Mouse (Mus musculus) midbrain, embryonic 16.5 days (tissue): ENCODE results near the gene Sox11. TPM values are rescaled to one million over a fixed set of nuclear protein-coding genes. Genes with fewer than 3 reads are reported as not detected.

Source experiments
- ATAC-seq: fragments of 200-750 bp; cut with Nextera tagmentation; 2 replicates; pipeline ENCODE4 v1.8.0; 2017; ENCODE audit warnings: moderate TSS enrichment
- H3K27ac ChIP-seq: fragments of 300-500 bp; sonication (generic); 2 replicates; pipeline ENCODE4 v1.5.1; 2014; ENCODE audit warnings: mild to moderate bottlenecking, low read length, mixed read lengths
- H3K27me3 ChIP-seq: fragments of 300-500 bp; sonication (generic); 2 replicates; pipeline ENCODE4 v1.6.1; 2014; ENCODE audit warnings: low read depth, low read length, mixed read lengths; ENCODE audit not compliant: control insufficient read depth, insufficient read depth
- H3K36me3 ChIP-seq: fragments of 300-500 bp; sonication (generic); 2 replicates; pipeline ENCODE4 v1.6.1; 2014; ENCODE audit warnings: mild to moderate bottlenecking, low read length, moderate library complexity, mixed read lengths; ENCODE audit not compliant: control insufficient read depth, insufficient read depth
- H3K4me1 ChIP-seq: fragments of 300-500 bp; sonication (generic); 2 replicates; pipeline ENCODE4 v1.6.1; 2014; ENCODE audit warnings: mild to moderate bottlenecking, low read length, mixed read lengths; ENCODE audit not compliant: control insufficient read depth, insufficient read depth
- H3K4me2 ChIP-seq: fragments of 300-500 bp; sonication (generic); 2 replicates; pipeline ENCODE4 v1.6.1; 2014; ENCODE audit warnings: mild to moderate bottlenecking, low read length, mixed read lengths
- H3K4me3 ChIP-seq: fragments of 300-500 bp; sonication (generic); 2 replicates; pipeline ENCODE4 v1.5.1; 2014; ENCODE audit warnings: low read depth, mild to moderate bottlenecking, low read length, moderate library complexity, mixed read lengths
- H3K9ac ChIP-seq: fragments of 300-500 bp; sonication (generic); 2 replicates; pipeline ENCODE4 v1.6.1; 2014; ENCODE audit warnings: low read depth, low read length, mixed read lengths
- H3K9me3 ChIP-seq: fragments of 300-500 bp; sonication (generic); replicated peaks from 2 replicates; pipeline ENCODE4 v1.6.1; 2014; ENCODE audit warnings: mild to moderate bottlenecking, low read length, mixed read lengths; ENCODE audit not compliant: control insufficient read depth, poor library complexity, severe bottlenecking
- WGBS: fragments of 180-500 bp; shearing (Covaris S2); extraction: QIAGEN DNeasy Blood & Tissue Kit; methylation state at CpG from one replicate; pipeline ENCODE4 v1.1.7; 2014; 5-methylcytosine and 5-hydroxymethylcytosine counted together
- polyA plus RNA-seq: library from polyadenylated mRNA; unstranded; fragments of >200 nt; fragmentation: Nextera tagmentation; extraction: Ambion mirVana; gene quantifications from 2 replicates; pipeline ENCODE4 v1.2.1, GENCODE M21; 2015

The Sox11 gene
- polyA plus RNA-seq, result 371 and 465 TPM in 2 replicates

- Histone ChIP-seq H3K9ac (peak within 1 kb of the TSS; percentile 100), H3K9me3 (no peaks in the 10 kb centered on the region), H3K4me1 (peaks cover 15% of the 10 kb centered on the region), H3K4me3 (peak within 1 kb of the TSS; percentile 83), H3K27ac (peak within 1 kb of the TSS; percentile 97), H3K36me3 (no peaks in the 10 kb centered on the region), H3K27me3 (no peaks in the 10 kb centered on the region), H3K4me2 (peak within 1 kb of the TSS; percentile 82)
- WGBS, result under 1% methylated on average over 76 of the region's 95 CpGs
- ATAC-seq, result peak; percentile 40
Observed at GRCm38 (mm10) chr12:27341871-27342690, at the start of gene Sox11. Sox11 (minus strand) TSS chr12:27342574.

GRCm38 (mm10) chr12:27391652-27392305 lies 49.4 kb upstream of the Sox11 start:
- H3K27ac ChIP-seq, result no peak overlapping the region
- 44% methylated on average over 7 of the region's 7 CpGs for WGBS
- no peak overlapping the region for H3K9ac ChIP-seq
- no peaks in the 10 kb centered on the region for H3K27me3 ChIP-seq
- H3K4me1 ChIP-seq, result no peaks in the 10 kb centered on the region
- no peaks in the 10 kb centered on the region for H3K36me3 ChIP-seq
- no peak overlapping the region for H3K4me2 ChIP-seq
- no peaks in the 10 kb centered on the region for H3K9me3 ChIP-seq
- no peak for ATAC-seq
- no peak overlapping the region for H3K4me3 ChIP-seq

- no peak overlapping the region for H3K4me2 ChIP-seq
- no peak overlapping the region for H3K27ac ChIP-seq
- no peak overlapping the region for H3K9ac ChIP-seq
- H3K4me3 ChIP-seq, result no peak overlapping the region
- ATAC-seq, result no peak
- no peaks in the 10 kb centered on the region for H3K27me3 ChIP-seq
- H3K4me1 ChIP-seq, result 0 out of 2 replicates have a peak, but pooled peaks cover 2% of the 10 kb centered on the region
- no peaks in the 10 kb centered on the region for H3K9me3 ChIP-seq
- WGBS, result 69% methylated on average over 3 of the region's 3 CpGs
- no peaks in the 10 kb centered on the region for H3K36me3 ChIP-seq
Observed at GRCm38 (mm10) chr12:27390439-27390838, 48.1 kb upstream of the Sox11 start.

GRCm38 (mm10) chr12:27389429-27389828 lies 47.1 kb upstream of the Sox11 start:
- H3K36me3 ChIP-seq, result no peaks in the 10 kb centered on the region
- 0 out of 2 replicates have a peak, but pooled peaks cover 2% of the 10 kb centered on the region for H3K4me1 ChIP-seq
- H3K27me3 ChIP-seq, result no peaks in the 10 kb centered on the region
- no peak for ATAC-seq
- H3K27ac ChIP-seq, result no peak overlapping the region
- H3K9ac ChIP-seq, result no peak overlapping the region
- no peak overlapping the region for H3K4me2 ChIP-seq
- no peaks in the 10 kb centered on the region for H3K9me3 ChIP-seq
- no peak overlapping the region for H3K4me3 ChIP-seq

- no peak for ATAC-seq
- Histone ChIP-seq H3K4me2 (no peak overlapping the region), H3K9me3 (no peaks in the 10 kb centered on the region), H3K27ac (no peak overlapping the region), H3K36me3 (no peaks in the 10 kb centered on the region), H3K4me1 (no peaks in the 10 kb centered on the region), H3K9ac (no peak overlapping the region), H3K4me3 (no peak overlapping the region), H3K27me3 (no peaks in the 10 kb centered on the region)
- WGBS, result 78% methylated on average over 3 of the region's 3 CpGs
Observed at GRCm38 (mm10) chr12:27372505-27372904, 30.1 kb upstream of the Sox11 start.

- Histone ChIP-seq H3K36me3 (no peaks in the 10 kb centered on the region), H3K9me3 (no peaks in the 10 kb centered on the region), H3K4me2 (no peak overlapping the region), H3K9ac (no peak overlapping the region), H3K27me3 (no peaks in the 10 kb centered on the region), H3K27ac (no peak overlapping the region), H3K4me1 (no peaks in the 10 kb centered on the region), H3K4me3 (no peak overlapping the region)
- no peak for ATAC-seq
- 80% methylated on average over 2 of the region's 2 CpGs for WGBS
Observed at GRCm38 (mm10) chr12:27370756-27371155, 28.4 kb upstream of the Sox11 start.

GRCm38 (mm10) chr12:27367476-27367875 lies 25.1 kb upstream of the Sox11 start:
- no peak overlapping the region for H3K4me3 ChIP-seq
- H3K4me2 ChIP-seq, result no peak overlapping the region
- H3K36me3 ChIP-seq, result no peaks in the 10 kb centered on the region
- 0 out of 2 replicates have a peak, but pooled peaks cover 3% of the 10 kb centered on the region for H3K4me1 ChIP-seq
- no peak for ATAC-seq
- no peaks in the 10 kb centered on the region for H3K27me3 ChIP-seq
- no peaks in the 10 kb centered on the region for H3K9me3 ChIP-seq
- 92% methylated on average over 2 of the region's 2 CpGs for WGBS
- H3K27ac ChIP-seq, result no peak overlapping the region
- no peak overlapping the region for H3K9ac ChIP-seq

GRCm38 (mm10) chr12:27363840-27364640 lies 21.7 kb upstream of the Sox11 start:
- 0 out of 2 replicates have a peak overlapping the region, but pooled peaks have one; percentile 5 for H3K27ac ChIP-seq

More at GRCm38 (mm10) chr12:27363840-27364640, 21.7 kb upstream of the Sox11 start:
- 0 out of 2 replicates have a peak, but pooled peaks cover 3% of the 10 kb centered on the region for H3K4me1 ChIP-seq
- WGBS, result 39% methylated on average over 16 of the region's 16 CpGs
- H3K4me2 ChIP-seq, result peak overlapping the region; percentile 17
- no peaks in the 10 kb centered on the region for H3K27me3 ChIP-seq
- H3K9ac ChIP-seq, result peak overlapping the region; percentile 31; the same call in 1 of the 2 replicates
- H3K36me3 ChIP-seq, result no peaks in the 10 kb centered on the region
- H3K9me3 ChIP-seq, result no peaks in the 10 kb centered on the region
- no peak for ATAC-seq
- H3K4me3 ChIP-seq, result no peak overlapping the region
